Mouse (Mus musculus) retina, postnatal 1 day (tissue): ENCODE data around the gene Marcks.
"Not testable (repeated sequence)": the region's sequence is repeated elsewhere in the genome, so short reads cannot be mapped to it uniquely, and the experiment has no call there.

Experiments
- DNase-seq: peaks from one replicate; pipeline ENCODE4 v3.0.0-alpha.2; 2012

Marcks gene

GRCm38 (mm10) chr10:37135951-37136751 lies 2.6 kb downstream of the Marcks start:
- DNase-seq: peak; percentile 61

- no peak for DNase-seq
These were observed 4.6 kb downstream of the Marcks start for GRCm38 (mm10) chr10:37133876-37134708.

- DNase-seq: no peak
These were observed 6.0 kb downstream of the Marcks start for GRCm38 (mm10) chr10:37132671-37133070.

GRCm38 (mm10) chr10:37129652-37130051 lies 9.1 kb downstream of the Marcks start:
- no peak for DNase-seq

- no peak for DNase-seq
These were observed 23.4 kb downstream of the Marcks start for GRCm38 (mm10) chr10:37115329-37115728.

- DNase-seq: no peak
These were observed 25.9 kb downstream of the Marcks start for GRCm38 (mm10) chr10:37112812-37113211.

GRCm38 (mm10) chr10:37112362-37112761 lies 26.4 kb downstream of the Marcks start:
- no peak for DNase-seq

GRCm38 (mm10) chr10:37111432-37111831 lies 27.3 kb downstream of the Marcks start:
- no peak for DNase-seq

- DNase-seq: no peak
These were observed 31.7 kb downstream of the Marcks start for GRCm38 (mm10) chr10:37106871-37107627.

GRCm38 (mm10) chr10:37106303-37106702 lies 32.4 kb downstream of the Marcks start:
- no peak for DNase-seq

GRCm38 (mm10) chr10:37102227-37103080 lies 36.3 kb downstream of the Marcks start:
- no peak for DNase-seq

GRCm38 (mm10) chr10:37101733-37102132 lies 37.0 kb downstream of the Marcks start:
- peak; percentile 60 for DNase-seq

- DNase-seq: no peak
These were observed 42.2 kb downstream of the Marcks start for GRCm38 (mm10) chr10:37096529-37096928.

GRCm38 (mm10) chr10:37095803-37096202 lies 42.9 kb downstream of the Marcks start:
- no peak for DNase-seq

- DNase-seq: no peak
These were observed 45.4 kb downstream of the Marcks start for GRCm38 (mm10) chr10:37093306-37093705.

GRCm38 (mm10) chr10:37090411-37090810 lies 48.3 kb downstream of the Marcks start:
- DNase-seq: no peak

GRCm38 (mm10) chr10:37084071-37084470 lies 54.6 kb downstream of the Marcks start:
- not testable (repeated sequence) for DNase-seq
